Comparison of ENCODE assay signal across 14 mouse cellular contexts in the genomic region with DNA sequence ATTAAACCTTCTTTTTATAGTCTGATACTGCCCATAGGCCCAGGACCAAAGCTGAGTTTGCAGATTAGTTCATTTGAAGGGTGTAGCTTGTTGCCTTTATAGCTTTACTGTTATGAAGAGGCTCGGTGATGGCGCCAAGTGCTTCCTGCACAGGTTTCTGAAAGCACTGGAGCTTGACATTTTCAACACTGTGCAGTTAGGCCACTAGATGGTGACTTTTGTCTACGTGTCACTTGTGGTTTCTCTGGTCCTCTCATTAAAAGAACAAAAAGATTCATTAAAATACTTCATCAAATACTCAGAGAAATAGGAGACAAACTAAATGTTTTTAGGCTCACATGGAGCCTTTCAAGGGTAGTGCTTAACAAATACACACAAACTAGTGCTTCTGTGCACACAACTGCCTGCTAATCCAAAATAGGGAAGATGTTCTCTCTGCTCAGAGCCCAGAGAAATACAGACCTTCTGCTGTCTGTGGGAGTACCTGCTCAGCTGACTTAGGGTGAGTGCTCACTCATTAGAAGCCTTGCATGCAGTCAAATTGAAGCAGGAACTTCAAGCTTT. TPM values are rescaled to one million over a fixed set of nuclear protein-coding genes. Genes with fewer than 3 reads are reported as not detected.
DNase-seq lines count a peak whose midpoint lies in the region; ATAC-seq and TF ChIP-seq lines count a peak whose summit lies in the region.
"Had no signal": no experiment of that assay in that cellular context is flagged by ENCODE, and none has a peak within 500 bp of the region (broad histone marks: within the 10 kb centered on the region; RNA-seq: fewer than 3 reads in every experiment).

No protein-coding gene starts in this region.

- no peaks in the 10 kb centered on the region for H3K27me3 ChIP-seq in hindbrain, postnatal 0 days (ENCODE audit: insufficient read depth, low read length)
- H3K27me3 ChIP-seq in hindbrain, embryonic 12.5 days, result no peaks in the 10 kb centered on the region
- peaks cover 4% of the 10 kb centered on the region for H3K27me3 ChIP-seq in Patski
- H3K27me3 ChIP-seq: forebrain, embryonic 13.5 days; neural tube, embryonic 15.5 days had no signal

- in situ Hi-C loops in Patski (cut with MboI; ENCODE audit: low pct_unique_long_range_greater_than_20kb), result loop anchor here (10.0 kb wide), 1 partner anchor 271 kb away; a partner anchor contains a TSS

- CTCF ChIA-PET in Patski (lab: Charles Lee), result interaction anchor here (0.8 to 1.5 kb wide), 3 partner anchors 47 to 153 kb away, joined by 3 to 10 read pairs (median 3); no protein-coding TSS in a partner anchor

- 58% methylated on average over 3 of the region's 3 CpGs for WGBS in hindbrain, postnatal 0 days
- 66% methylated on average over 3 of the region's 3 CpGs for WGBS in hindbrain, embryonic 12.5 days

- H3K36me3 ChIP-seq in hindbrain, postnatal 0 days (ENCODE audit: insufficient read depth, low read length), result no peaks in the 10 kb centered on the region
- H3K36me3 ChIP-seq in hindbrain, embryonic 12.5 days, result no peaks in the 10 kb centered on the region
- H3K36me3 ChIP-seq: hindbrain, embryonic 13.5 days; liver, embryonic 12.5 days; neural tube, embryonic 15.5 days had no signal

- no peak overlapping the region for H3K27ac ChIP-seq in hindbrain, postnatal 0 days
- H3K27ac ChIP-seq in hindbrain, embryonic 12.5 days, result no peak overlapping the region
- H3K27ac ChIP-seq: forebrain, embryonic 13.5 days; hindbrain, embryonic 13.5 days; liver, embryonic 12.5 days; neural tube, embryonic 15.5 days had no signal

- TF ChIP-seq CTCF in hindbrain, postnatal 0 days (IDR thresholded peaks at IDR 0.05; ENCODE audit: low read depth), result peak; percentile 67
- peak; percentile 52 for TF ChIP-seq CTCF in Patski (IDR thresholded peaks at IDR 0.05)

- no peak overlapping the region for H3K9ac ChIP-seq in hindbrain, postnatal 0 days (replicated peaks; ENCODE audit: low read length)
- no peak overlapping the region for H3K9ac ChIP-seq in hindbrain, embryonic 12.5 days
- H3K9ac ChIP-seq: forebrain, embryonic 13.5 days; hindbrain, embryonic 13.5 days; liver, embryonic 12.5 days; neural tube, embryonic 15.5 days had no signal

- DNase-seq in hindbrain, postnatal 0 days (ENCODE audit: low spot score), result peak; percentile 71
- peak; percentile 42 for DNase-seq in lung, postnatal 36 days
- no peak for DNase-seq in lung, postnatal 10 days
- no peak for DNase-seq in Patski (ENCODE audit: low read depth, low spot score)
- DNase-seq in ovary, postnatal 10 days (ENCODE audit: low spot score), result no peak
- no peak for DNase-seq in urinary bladder, postnatal 14 days (ENCODE audit: low spot score)
- DNase-seq: heart, adult 18-20 months; thymus, postnatal 25 days had no signal

- POLR2A ChIA-PET in Patski (lab: Charles Lee), result no interaction called here

- peak; percentile 72; the same call in 1 of the 2 replicates for ATAC-seq in hindbrain, postnatal 0 days
- ATAC-seq in hindbrain, embryonic 12.5 days (ENCODE audit: low FRiP score), result no peak
- no peak for ATAC-seq in Patski
- peak; percentile 69; the same call in 1 of the 2 replicates for ATAC-seq in neutrophil, adult 5-6 weeks (ENCODE audit: extremely low read depth, insufficient number of reproducible peaks, low FRiP score, poor library complexity, severe bottlenecking)
- ATAC-seq: forebrain, embryonic 13.5 days; liver, embryonic 12.5 days had no signal

- H3K4me2 ChIP-seq in hindbrain, postnatal 0 days (ENCODE audit: low read depth, low read length), result no peak overlapping the region
- no peak overlapping the region for H3K4me2 ChIP-seq in hindbrain, embryonic 12.5 days (replicated peaks)
- H3K4me2 ChIP-seq: forebrain, embryonic 13.5 days; hindbrain, embryonic 13.5 days; liver, embryonic 12.5 days; neural tube, embryonic 15.5 days had no signal

- H3K4me3 ChIP-seq in hindbrain, postnatal 0 days (ENCODE audit: low read length), result no peak overlapping the region
- no peak overlapping the region for H3K4me3 ChIP-seq in hindbrain, embryonic 12.5 days
- H3K4me3 ChIP-seq: forebrain, embryonic 13.5 days; hindbrain, embryonic 13.5 days; liver, embryonic 12.5 days; neural tube, embryonic 15.5 days had no signal

- no peaks in the 10 kb centered on the region for H3K9me3 ChIP-seq in hindbrain, postnatal 0 days (ENCODE audit: low read length)
- H3K9me3 ChIP-seq in hindbrain, embryonic 12.5 days (replicated peaks), result no peaks in the 10 kb centered on the region
- H3K9me3 ChIP-seq: forebrain, embryonic 13.5 days; hindbrain, embryonic 13.5 days; liver, embryonic 12.5 days; neural tube, embryonic 15.5 days had no signal

- no peaks in the 10 kb centered on the region for H3K4me1 ChIP-seq in hindbrain, postnatal 0 days (ENCODE audit: insufficient read depth, low read length)
- no peaks in the 10 kb centered on the region for H3K4me1 ChIP-seq in hindbrain, embryonic 12.5 days
- H3K4me1 ChIP-seq: hindbrain, embryonic 13.5 days; liver, embryonic 12.5 days had no signal

RNA-seq across cellular contexts. Expression of a gene that starts 30.2 kb away (rescaled TPM):
- 1.1 and 1.8 TPM in 2 replicates for total RNA-seq in hindbrain, postnatal 0 days (2014; rRNA removed)
- polyA plus RNA-seq in hindbrain, postnatal 0 days (2015; fragmentation: Nextera tagmentation; extraction: Ambion mirVana), result 0.81 and 1.2 TPM in 2 replicates
- 0.53 and 1.3 TPM in 2 replicates for polyA plus RNA-seq in hindbrain, embryonic 12.5 days (2016; fragmentation: Nextera tagmentation; extraction: Ambion mirVana)
- polyA plus RNA-seq in Patski (2021), result not detected
- total RNA-seq in neutrophil, adult 5-6 weeks (2017), result 3.8 and 4.4 TPM in 2 replicates
- polyA plus RNA-seq: forebrain, embryonic 13.5 days had no signal

RNA-seq across cellular contexts. Expression of a gene that starts 58.1 kb away (rescaled TPM):
- total RNA-seq in hindbrain, postnatal 0 days (2014; rRNA removed), result 0.58 and 1.2 TPM in 2 replicates
- 1.9 and 2.1 TPM in 2 replicates for polyA plus RNA-seq in hindbrain, postnatal 0 days (2015; fragmentation: Nextera tagmentation; extraction: Ambion mirVana)
- polyA plus RNA-seq in hindbrain, embryonic 12.5 days (2016; fragmentation: Nextera tagmentation; extraction: Ambion mirVana), result 1.7 and 2.0 TPM in 2 replicates
- polyA plus RNA-seq in Patski (2021), result not detected
- total RNA-seq in neutrophil, adult 5-6 weeks (2017), result 50.7 and 56.0 TPM in 2 replicates

Comparison
In these comparisons a context has a peak if more than half of its experiments do, and no peak if none do; other contexts are left out.
1. ATAC-seq: peak in hindbrain, postnatal 0 days (single experiment) and neutrophil, adult 5-6 weeks (single experiment); none in hindbrain, embryonic 12.5 days (single experiment) and Patski (single experiment).
2. DNase-seq: peak in hindbrain, postnatal 0 days (single experiment) and lung, postnatal 36 days (single experiment); none in lung, postnatal 10 days (single experiment), Patski (single experiment), ovary, postnatal 10 days (single experiment) and urinary bladder, postnatal 14 days (single experiment).